Mouse (Mus musculus) v-Abl transformed pro-B cells (cell line): ENCODE measurements at regions not wholly inside any gene's neighbourhood (a gene's known extent, or its start where the extent isn't known, plus 50 kb on each side); places are given as distances from the start of the nearest gene placed in this dataset.
"Not testable (repeated sequence)": the region's sequence is repeated elsewhere in the genome, so short reads cannot be mapped to it uniquely, and the experiment has no call there.

Experiments used
- in situ Hi-C, 2 experiments: fragments of 400-800 bp; cut with MboI; formaldehyde crosslinking; loops; one replicate each; pipeline ENCODE4 v1.15.1; 2025; ENCODE audit not compliant: unreplicated experiment in 2 of 2

- in situ Hi-C loops, result loop anchor here in 1 of 2 experiments (5.0 kb wide), 1 partner anchor 81 kb away; no protein-coding TSS in a partner anchor
Observed at GRCm38 (mm10) chr2:166481362-166481761, 232.3 kb downstream of the Prex1 start.

- in situ Hi-C loops, result loop anchor here in 1 of 2 experiments (5.0 kb wide), 1 partner anchor 81 kb away; no protein-coding TSS in a partner anchor
Observed at GRCm38 (mm10) chr2:166480883-166481282, 232.7 kb downstream of the Prex1 start.

- in situ Hi-C loops, result no loop called here
Observed at GRCm38 (mm10) chr2:166476953-166477352, 236.7 kb downstream of the Prex1 start.

GRCm38 (mm10) chr2:166475624-166476023 is 238.0 kb downstream of the Prex1 start:
- in situ Hi-C loops, result no loop called here

DNA sequence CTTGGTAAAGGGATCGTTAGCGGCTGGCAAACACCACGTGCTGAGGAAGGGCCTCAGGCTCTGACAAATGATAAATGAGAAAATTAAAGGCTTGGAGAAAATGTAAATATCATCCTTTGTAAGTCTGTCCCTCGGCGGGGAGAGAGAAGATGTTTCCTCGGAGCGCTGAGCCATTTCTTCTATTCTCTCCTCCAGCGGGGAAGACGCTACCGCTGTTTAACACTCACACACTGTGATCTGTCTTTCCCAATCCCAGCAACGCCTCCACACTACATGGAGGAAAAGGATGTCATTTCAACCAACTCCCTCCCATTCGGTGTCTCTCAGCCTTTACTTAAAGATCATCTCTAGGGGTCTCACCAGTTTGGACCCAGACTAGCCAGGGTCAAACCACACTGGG is 239.0 kb downstream of the Prex1 start:
- in situ Hi-C loops, result no loop called here

GRCm38 (mm10) chr2:166471257-166471753 is 242.3 kb downstream of the Prex1 start:
- in situ Hi-C loops, result no loop called here

GRCm38 (mm10) chr2:166469046-166469593 is 244.5 kb downstream of the Prex1 start:
- in situ Hi-C loops, result no loop called here

DNA sequence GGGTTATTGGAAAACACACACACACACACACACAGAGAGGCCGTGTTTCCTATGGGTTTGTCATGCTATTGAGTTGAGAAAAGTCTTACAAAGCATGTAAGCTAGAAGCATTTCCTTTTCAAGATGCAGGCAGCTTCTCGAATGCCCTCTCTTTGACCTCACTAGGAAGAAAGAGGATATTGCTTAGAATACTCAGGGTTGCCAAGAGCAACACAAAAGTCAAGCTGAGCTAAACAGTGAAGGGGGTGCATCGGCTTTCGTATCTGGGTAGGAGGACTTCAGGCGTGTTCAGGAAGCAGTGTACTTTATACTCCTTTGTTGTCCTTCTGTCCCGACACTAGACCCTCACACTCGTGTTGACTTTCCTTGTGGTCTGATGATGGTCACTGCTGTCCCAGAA is 246.5 kb downstream of the Prex1 start:
- in situ Hi-C loops, result no loop called here

DNA sequence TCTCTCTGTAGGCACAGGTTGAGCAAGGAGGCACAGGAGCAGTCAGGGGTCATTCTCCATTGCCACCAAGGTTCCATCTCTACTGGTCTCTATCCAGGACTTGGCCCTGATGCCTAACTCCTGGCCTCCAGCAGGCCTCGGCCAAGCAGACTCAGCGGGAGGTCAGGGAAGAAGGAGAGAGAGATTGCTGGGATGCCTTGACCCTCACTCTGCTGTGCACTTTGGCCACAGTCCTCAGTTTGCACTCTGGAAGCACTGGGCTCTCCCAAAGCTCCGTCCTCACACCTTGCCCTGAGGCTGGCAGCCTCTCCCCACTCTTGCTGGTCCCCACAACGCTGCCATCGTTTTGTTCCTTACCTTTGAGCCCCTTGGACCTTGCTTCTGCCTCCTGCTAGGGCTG is 248.1 kb downstream of the Prex1 start:
- in situ Hi-C loops, result no loop called here

- in situ Hi-C loops, result no loop called here
Observed at GRCm38 (mm10) chr2:166463539-166463938, 250.1 kb downstream of the Prex1 start.

- in situ Hi-C loops, result no loop called here
Observed at GRCm38 (mm10) chr2:166461956-166462355, 251.7 kb downstream of the Prex1 start.

- in situ Hi-C loops, result no loop called here
Observed at GRCm38 (mm10) chr2:166461103-166461502, 252.5 kb downstream of the Prex1 start.

GRCm38 (mm10) chr2:166459955-166460354 is 253.7 kb downstream of the Prex1 start:
- in situ Hi-C loops, result no loop called here

DNA sequence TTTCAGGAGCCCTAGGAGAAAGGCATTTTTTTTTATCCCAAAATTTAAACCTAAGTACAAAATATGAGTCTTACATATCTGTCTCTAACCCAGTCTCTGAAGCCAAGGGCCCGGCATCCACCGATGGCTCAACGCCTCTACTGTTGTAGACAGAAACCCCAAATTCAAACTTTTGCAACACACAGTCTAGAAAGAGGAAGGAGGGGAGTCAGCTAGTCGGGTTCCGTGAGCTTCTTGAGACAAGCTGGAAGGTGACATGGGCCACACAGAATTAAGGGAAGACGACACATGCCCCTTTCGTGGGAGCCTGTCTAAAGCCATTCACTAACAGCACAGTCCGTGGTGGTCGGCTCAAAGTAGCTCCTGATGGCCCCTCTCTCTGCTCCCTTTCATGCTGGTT is 254.7 kb downstream of the Prex1 start:
- in situ Hi-C loops, result no loop called here

DNA sequence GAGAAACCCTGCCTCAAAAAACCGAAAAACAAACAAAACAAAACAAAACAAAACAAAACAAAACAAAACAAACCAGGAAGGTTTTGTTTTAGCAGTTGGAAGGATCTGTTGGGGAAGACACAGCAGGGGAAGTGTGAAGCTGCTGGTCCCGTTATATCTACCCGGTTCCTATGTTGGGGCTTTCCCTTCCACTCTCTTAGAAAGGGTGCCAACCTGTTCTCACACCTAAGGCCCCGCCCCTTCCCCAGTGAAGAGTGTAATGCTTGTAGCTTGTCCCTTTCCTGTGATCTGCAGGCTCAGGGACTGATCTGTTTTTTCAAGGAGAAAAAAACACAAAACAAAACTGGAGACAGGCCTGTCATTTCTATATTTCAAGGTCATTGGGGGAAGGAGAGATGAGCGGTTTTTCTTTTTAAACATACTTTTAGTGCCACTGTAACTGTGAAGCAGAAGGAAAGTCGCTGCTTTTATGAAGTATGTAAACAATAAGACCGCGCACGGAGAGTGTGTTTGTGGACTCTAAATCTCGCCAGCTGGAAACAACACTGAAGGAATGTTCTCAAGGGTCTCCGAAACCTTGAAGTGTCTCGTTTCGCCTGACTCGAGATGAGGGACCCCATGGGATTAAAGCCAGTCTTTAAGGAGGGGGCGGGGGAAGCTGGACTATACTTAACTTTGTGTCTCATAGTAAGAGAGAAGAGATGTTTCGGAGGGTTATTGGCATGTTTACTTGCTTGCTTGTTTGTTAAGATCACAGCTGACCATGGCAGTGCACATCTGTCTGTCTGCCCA is 256.1 kb downstream of the Prex1 start:
- in situ Hi-C loops, result no loop called here

- in situ Hi-C loops, result not testable (repeated sequence)
Observed at GRCm38 (mm10) chr2:166454160-166454888, 259.3 kb downstream of the Prex1 start.

GRCm38 (mm10) chr2:166450964-166451363 is 262.7 kb downstream of the Prex1 start:
- in situ Hi-C loops, result no loop called here

DNA sequence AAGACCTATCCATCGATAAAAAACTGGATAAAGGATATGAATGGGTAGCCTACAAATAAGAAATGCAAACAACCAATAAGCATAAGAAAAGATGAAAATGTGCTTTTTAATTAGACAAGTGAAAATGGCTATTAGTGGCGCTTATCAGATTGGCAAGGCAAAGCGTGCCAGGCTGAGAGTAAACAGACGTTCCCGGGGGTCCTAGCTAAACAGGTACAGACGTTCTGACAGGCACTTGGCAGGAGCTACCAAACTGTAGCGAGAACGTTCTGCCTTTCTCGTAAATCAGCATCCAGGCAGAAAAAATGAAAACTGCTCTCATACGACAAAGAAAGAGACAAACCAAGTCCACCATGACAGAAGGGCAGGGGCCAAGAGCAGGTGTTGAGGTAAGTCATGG is 263.3 kb downstream of the Prex1 start:
- in situ Hi-C loops, result no loop called here

DNA sequence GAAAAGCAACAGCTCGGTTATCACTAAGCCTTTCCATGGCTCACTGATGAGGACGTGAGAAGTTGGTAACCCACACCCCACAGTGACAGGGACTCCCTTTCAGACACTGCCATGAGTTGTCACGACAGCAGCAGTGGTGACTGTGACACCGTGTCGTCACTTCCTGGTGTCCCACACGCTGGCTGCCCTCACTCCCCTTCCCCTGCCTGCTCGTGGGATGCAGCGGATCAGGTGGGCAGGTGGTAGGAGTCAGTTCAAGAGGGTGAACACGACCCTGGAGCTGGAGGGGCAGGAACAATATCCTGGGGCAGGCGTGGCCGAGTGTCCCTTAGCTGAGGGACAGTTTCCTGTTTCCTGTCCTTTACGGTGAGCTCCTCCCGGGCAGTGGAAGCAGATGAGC is 264.9 kb downstream of the Prex1 start:
- in situ Hi-C loops, result loop anchor here in 1 of 2 experiments (25.0 kb wide), 1 partner anchor 336 kb away; no protein-coding TSS in a partner anchor

DNA sequence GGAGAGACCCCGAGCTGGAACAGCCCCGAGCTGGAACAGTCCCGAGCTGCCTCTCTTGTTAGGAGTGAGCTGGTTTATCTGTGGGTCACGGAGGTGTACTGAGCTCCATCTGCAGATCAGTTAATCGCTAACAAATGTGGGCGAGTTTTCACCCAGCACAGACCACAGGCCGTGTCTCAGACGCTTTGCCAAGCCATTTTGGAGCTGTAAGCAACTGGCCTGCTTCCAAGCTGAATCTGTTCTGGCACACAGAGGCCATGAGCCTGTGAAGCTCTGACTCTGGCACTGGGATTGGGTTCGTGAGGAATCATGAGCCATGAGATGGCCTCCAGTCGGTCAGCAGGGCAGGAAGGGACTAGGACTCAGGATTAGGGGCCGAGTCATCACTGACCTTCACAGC is 265.5 kb downstream of the Prex1 start:
- in situ Hi-C loops, result loop anchor here in 1 of 2 experiments (25.0 kb wide), 1 partner anchor 336 kb away; no protein-coding TSS in a partner anchor

- in situ Hi-C loops, result loop anchor here in 1 of 2 experiments (25.0 kb wide), 1 partner anchor 334 kb away; no protein-coding TSS in a partner anchor
Observed at GRCm38 (mm10) chr2:166446536-166446935, 267.1 kb downstream of the Prex1 start.
